Mouse (Mus musculus) kidney, embryonic 16.5 days (tissue): ENCODE measurements at regions not wholly inside any gene's neighbourhood (a gene's known extent, or its start where the extent isn't known, plus 50 kb on each side); places are given as distances from the start of the nearest gene placed in this dataset.

Experiments used
- ATAC-seq: fragments of 200-750 bp; cut with Nextera tagmentation; 2 replicates; pipeline ENCODE4 v1.8.0; 2017; ENCODE audit warnings: moderate TSS enrichment; ENCODE audit not compliant: low FRiP score, low TSS enrichment
- H3K27ac ChIP-seq: fragments of 300-500 bp; sonication (generic); 2 replicates; pipeline ENCODE4 v1.5.1; 2014; ENCODE audit warnings: low read length
- H3K27me3 ChIP-seq: fragments of 300-500 bp; sonication (generic); 2 replicates; pipeline ENCODE4 v1.6.1; 2014; ENCODE audit warnings: low read length, control low read depth, mixed read lengths; ENCODE audit not compliant: insufficient read depth
- H3K36me3 ChIP-seq: fragments of 300-500 bp; sonication (generic); 2 replicates; pipeline ENCODE4 v1.6.1; 2014; ENCODE audit warnings: low read length, control low read depth, mixed read lengths; ENCODE audit not compliant: insufficient read depth
- H3K4me1 ChIP-seq: fragments of 300-500 bp; sonication (generic); 2 replicates; pipeline ENCODE4 v1.6.1; 2014; ENCODE audit warnings: low read length, control low read depth, mixed read lengths; ENCODE audit not compliant: insufficient read depth
- H3K4me2 ChIP-seq: fragments of 300-500 bp; sonication (generic); replicated peaks from 2 replicates; pipeline ENCODE4 v1.6.1; 2014; ENCODE audit warnings: low read depth, low read length
- H3K4me3 ChIP-seq: fragments of 300-500 bp; sonication (generic); 2 replicates; pipeline ENCODE4 v1.5.1; 2014; ENCODE audit warnings: mild to moderate bottlenecking, low read length
- H3K9ac ChIP-seq: fragments of 300-500 bp; sonication (generic); replicated peaks from 2 replicates; pipeline ENCODE4 v1.6.1; 2014; ENCODE audit warnings: low read length
- H3K9me3 ChIP-seq: fragments of 300-500 bp; sonication (generic); 2 replicates; pipeline ENCODE4 v1.6.1; 2016; ENCODE audit warnings: low read length, control low read depth
- WGBS: fragments of 180-500 bp; shearing (Covaris S2); extraction: QIAGEN DNeasy Blood & Tissue Kit; methylation state at CpG from one replicate; pipeline ENCODE4 v1.1.7; 2014; 5-methylcytosine and 5-hydroxymethylcytosine counted together

DNA sequence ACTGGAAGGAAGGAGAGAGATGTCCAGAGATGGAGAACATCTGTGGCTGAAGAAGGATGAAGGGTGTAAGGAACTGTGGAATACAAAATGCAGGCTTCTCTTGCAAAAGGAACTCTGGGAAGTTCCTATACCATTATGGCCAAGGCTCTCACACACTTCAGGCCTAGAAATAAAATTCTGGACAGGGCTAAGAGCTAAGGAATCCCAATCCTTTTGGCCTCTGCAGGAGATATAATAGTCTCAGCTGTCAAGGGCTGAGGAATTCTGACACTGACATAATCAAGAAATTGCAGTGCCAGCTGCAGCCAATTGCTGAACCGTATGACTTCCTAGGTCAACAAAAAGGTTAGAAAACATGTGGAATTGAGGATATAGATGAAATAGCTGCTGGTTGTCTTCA is 886.2 kb upstream of the Adgrl2 start:
- Histone ChIP-seq H3K27ac (no peak overlapping the region), H3K4me1 (no peaks in the 10 kb centered on the region), H3K27me3 (no peaks in the 10 kb centered on the region), H3K9me3 (no peaks in the 10 kb centered on the region), H3K4me3 (no peak overlapping the region), H3K4me2 (no peak overlapping the region), H3K36me3 (no peaks in the 10 kb centered on the region), H3K9ac (no peak overlapping the region)
- no peak for ATAC-seq
- WGBS, result 52% methylated on average over 1 of the region's 1 CpGs

DNA sequence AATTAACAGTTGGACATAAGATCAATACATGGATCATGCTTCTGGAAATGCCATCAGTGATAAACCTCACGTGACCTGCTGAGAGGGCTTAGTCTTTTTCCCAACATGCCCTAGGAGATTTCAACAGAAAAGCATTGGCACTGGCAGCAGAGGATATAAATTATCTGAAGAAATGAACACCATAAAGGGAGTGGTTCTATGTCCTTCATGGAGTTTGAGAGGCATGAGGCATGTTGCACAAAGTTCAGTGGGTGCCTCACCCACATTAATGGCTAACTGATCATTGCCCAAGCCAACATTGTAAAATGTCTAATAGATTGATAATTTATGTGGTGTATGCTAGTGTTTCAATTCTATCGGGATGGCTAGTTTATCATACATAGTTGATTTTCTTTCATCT is 875.6 kb upstream of the Adgrl2 start:
- no peak overlapping the region for H3K4me2 ChIP-seq
- no peak overlapping the region for H3K4me3 ChIP-seq
- H3K27me3 ChIP-seq, result no peaks in the 10 kb centered on the region
- WGBS, result 74% methylated on average over 2 of the region's 2 CpGs
- no peaks in the 10 kb centered on the region for H3K9me3 ChIP-seq
- H3K27ac ChIP-seq, result no peak overlapping the region
- H3K4me1 ChIP-seq, result no peaks in the 10 kb centered on the region
- no peaks in the 10 kb centered on the region for H3K36me3 ChIP-seq
- no peak for ATAC-seq
- H3K9ac ChIP-seq, result no peak overlapping the region

DNA sequence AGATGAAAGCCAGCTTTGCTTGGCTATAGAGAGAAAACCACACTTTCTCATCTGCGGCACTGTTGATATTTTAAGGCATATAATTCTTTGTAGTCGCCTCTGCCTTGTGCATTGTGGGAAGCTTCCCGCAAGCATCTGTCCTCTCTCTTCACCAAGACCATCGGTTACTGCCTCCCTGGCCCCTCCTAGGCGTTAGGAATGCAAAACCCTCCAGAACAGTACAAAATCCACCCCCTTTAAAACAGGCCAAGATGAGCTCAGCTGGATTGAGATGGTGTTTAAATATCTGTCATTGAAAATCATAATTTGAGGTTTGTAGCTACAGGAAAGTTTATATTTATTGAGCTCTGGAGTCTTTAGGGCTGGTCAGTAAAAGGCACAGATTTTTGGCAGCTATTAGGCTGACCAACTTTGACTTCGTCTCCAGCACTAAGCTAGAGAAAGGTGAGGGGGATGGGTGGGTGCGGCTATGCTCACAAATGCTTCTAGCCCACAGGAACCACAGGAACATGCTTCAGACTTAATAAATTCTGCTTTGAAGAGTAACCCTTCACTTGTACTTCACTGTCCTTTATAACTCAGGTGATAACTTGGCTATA is 856.7 kb upstream of the Adgrl2 start:
- ATAC-seq, result no peak
- H3K4me1 ChIP-seq, result peaks cover 10% of the 10 kb centered on the region; the same call in 1 of the 2 replicates
- 71% methylated on average over 7 of the region's 7 CpGs for WGBS
- H3K36me3 ChIP-seq, result no peaks in the 10 kb centered on the region
- no peak overlapping the region for H3K4me2 ChIP-seq
- no peak overlapping the region for H3K9ac ChIP-seq
- no peaks in the 10 kb centered on the region for H3K27me3 ChIP-seq
- no peak overlapping the region for H3K4me3 ChIP-seq
- H3K9me3 ChIP-seq, result no peaks in the 10 kb centered on the region
- no peak overlapping the region for H3K27ac ChIP-seq

DNA sequence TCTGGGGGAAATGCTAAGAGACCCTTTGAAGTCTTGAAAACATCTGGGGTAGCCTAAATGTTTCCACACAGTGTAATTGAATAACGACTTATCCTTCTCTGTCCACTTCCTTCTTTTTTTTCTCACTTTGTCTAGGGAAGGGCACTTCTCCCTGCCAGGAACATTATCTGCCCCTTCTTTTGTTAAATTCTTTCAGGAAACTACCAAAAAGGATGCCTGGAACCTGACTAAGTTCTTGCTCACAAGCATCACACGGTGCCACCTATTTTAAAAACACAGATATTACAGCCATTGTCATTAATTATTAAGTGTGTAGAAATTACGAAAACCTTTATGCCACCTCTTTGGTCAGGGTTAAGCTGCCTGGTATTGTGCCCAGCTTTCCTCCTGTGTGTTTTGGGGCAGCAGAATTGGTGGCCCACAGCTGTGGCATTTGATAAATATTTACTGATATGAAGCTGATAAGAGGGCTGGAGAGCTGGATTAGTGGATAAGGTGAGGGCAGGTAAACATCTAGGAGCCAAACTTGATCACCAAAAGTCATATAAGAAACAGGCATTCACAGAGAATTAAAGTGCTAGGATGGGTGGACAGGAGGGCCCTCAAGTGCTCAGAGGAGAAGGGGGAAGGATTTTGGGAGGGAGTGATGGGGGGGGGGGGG is 855.6 kb upstream of the Adgrl2 start:
- no peak overlapping the region for H3K4me3 ChIP-seq
- H3K4me2 ChIP-seq, result no peak overlapping the region
- no peak overlapping the region for H3K9ac ChIP-seq
- no peak for ATAC-seq
- H3K4me1 ChIP-seq, result peaks cover 10% of the 10 kb centered on the region; the same call in 1 of the 2 replicates
- H3K27me3 ChIP-seq, result no peaks in the 10 kb centered on the region
- WGBS, result 63% methylated on average over 3 of the region's 3 CpGs
- H3K36me3 ChIP-seq, result no peaks in the 10 kb centered on the region
- H3K27ac ChIP-seq, result no peak overlapping the region
- no peaks in the 10 kb centered on the region for H3K9me3 ChIP-seq

DNA sequence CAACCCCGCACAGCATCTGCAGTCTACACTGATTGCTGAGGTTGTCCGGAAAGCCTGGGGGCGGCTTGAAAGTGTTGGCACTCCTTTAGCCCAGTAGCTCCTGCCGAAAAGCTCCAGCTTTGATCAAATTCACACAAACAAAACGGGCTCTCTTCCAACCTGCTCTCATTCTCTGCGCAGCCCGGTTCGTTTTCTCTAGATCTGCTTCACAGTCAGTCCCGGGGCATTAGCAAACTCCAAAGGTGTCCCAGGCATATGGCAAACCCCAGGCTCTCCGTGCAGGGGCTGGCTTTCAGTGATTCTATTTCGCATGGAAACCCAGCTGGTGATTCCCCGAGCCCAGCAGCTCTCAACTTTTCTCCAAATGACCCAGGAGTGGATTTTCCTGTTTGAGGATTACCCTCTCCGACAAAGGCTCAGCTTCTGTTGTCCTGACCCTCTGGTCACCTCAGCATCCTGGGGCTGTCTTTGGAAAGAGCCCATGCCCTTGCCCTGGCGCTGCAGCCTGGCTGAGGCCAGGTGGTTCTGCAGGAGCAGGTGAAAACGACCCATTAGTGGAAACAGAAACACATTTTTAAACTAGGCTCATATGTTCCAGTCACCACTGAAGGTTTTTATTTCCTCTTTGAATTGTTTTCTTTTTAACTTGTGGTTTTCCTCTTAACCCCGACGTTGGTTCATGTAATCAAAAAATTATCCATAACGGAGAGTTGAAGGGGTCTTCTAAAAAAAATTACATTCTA is 854.9 kb upstream of the Adgrl2 start:
- Histone ChIP-seq H3K36me3 (no peaks in the 10 kb centered on the region), H3K9ac (peak overlapping the region; percentile 55; the same call in 1 of the 2 replicates), H3K4me1 (peaks cover 10% of the 10 kb centered on the region; the same call in 1 of the 2 replicates), H3K27ac (no peak overlapping the region), H3K9me3 (no peaks in the 10 kb centered on the region), H3K27me3 (no peaks in the 10 kb centered on the region), H3K4me3 (peak overlapping the region; percentile 33), H3K4me2 (peak overlapping the region; percentile 54)
- ATAC-seq, result no peak
- 16% methylated on average over 18 of the region's 18 CpGs for WGBS

DNA sequence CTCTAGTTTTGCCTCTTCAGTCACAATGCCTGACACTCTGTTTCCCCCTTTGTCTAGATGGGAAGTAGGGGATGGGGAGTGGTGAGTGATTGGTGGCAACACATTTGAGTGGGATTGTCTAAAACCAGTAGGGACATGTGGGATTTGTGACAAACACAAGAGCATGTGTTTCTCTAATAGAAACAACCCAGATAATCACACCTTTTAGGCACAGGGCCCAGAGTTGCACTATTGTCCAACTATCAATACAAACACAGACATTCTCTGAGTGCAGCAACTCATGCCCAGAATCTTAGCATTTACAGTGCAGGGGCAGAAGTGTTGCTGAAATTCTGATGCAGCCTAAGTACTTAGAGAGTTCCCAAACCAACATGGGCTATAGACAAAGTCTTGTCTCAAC is 847.6 kb upstream of the Adgrl2 start:
- no peaks in the 10 kb centered on the region for H3K9me3 ChIP-seq
- no peaks in the 10 kb centered on the region for H3K27me3 ChIP-seq
- H3K27ac ChIP-seq, result no peak overlapping the region
- H3K4me1 ChIP-seq, result no peaks in the 10 kb centered on the region
- H3K9ac ChIP-seq, result no peak overlapping the region
- no peak overlapping the region for H3K4me2 ChIP-seq
- ATAC-seq, result no peak
- no peak overlapping the region for H3K4me3 ChIP-seq
- no peaks in the 10 kb centered on the region for H3K36me3 ChIP-seq

DNA sequence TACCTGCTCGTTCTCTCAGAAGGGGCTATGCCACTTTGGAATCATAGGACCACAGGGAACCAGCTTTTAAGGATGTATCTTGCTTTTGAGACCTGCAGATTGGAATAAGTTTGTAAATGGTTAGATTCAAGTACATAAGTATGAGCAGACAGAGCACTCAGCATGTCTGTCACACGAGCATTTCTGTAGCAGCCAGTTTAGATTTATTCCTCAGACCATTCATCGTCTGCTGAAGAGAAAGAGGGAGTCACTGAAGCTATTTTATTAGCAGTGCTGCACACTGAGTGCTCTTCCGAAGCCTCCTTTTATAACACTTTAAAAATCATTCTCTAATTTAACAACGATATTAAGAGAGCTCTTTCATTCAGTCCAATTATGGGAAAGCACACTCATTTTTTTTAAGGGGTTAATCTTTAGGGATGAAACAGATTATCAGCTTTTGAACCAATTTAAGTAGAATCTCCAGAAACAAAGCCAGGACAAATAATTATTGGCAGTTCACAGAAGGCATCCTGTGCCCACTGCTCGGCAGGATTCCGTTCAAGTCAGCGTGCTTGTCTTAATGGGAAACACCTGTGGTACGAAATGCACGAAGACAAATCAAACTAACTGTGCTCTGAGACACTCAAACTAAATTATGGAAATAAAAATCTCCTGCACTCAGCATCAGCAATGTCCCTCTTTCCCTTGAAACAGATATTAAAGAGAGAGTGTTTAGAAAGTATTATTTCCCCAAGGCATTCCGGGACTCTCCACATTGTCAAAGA is 846.3 kb upstream of the Adgrl2 start:
- WGBS, result 46% methylated on average over 11 of the region's 11 CpGs

DNA sequence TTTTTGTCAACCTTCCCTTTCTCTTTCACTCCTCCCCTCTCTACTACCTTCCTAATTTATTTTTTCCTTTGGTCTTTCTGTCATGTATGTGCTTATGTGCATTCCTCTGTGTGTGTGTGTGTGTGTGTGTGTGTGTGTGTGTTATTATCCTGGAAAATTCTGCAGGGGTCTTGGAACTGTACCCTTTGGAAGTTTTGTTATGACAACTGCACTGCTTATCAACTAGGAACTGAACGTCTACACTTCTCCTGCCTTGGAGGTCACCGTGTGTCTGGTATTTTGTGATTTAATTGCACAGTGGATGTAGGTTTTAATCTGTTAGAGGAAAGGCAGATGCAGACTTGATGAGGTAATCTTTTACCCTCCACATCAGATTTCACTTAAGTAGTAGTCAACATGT is 836.8 kb upstream of the Adgrl2 start:
- Histone ChIP-seq H3K4me2 (no peak overlapping the region), H3K9ac (no peak overlapping the region), H3K27ac (no peak overlapping the region), H3K36me3 (no peaks in the 10 kb centered on the region), H3K27me3 (no peaks in the 10 kb centered on the region), H3K9me3 (no peaks in the 10 kb centered on the region), H3K4me1 (peaks cover 3% of the 10 kb centered on the region; the same call in 1 of the 2 replicates), H3K4me3 (no peak overlapping the region)
- 39% methylated on average over 2 of the region's 2 CpGs for WGBS
- no peak for ATAC-seq

More for the DNA sequence above, 846.3 kb upstream of the Adgrl2 start:
- ATAC-seq, result no peak
- Histone ChIP-seq H3K4me2 (no peak overlapping the region), H3K4me3 (no peak overlapping the region), H3K27ac (no peak overlapping the region), H3K36me3 (no peaks in the 10 kb centered on the region), H3K4me1 (no peaks in the 10 kb centered on the region), H3K27me3 (no peaks in the 10 kb centered on the region), H3K9ac (no peak overlapping the region), H3K9me3 (no peaks in the 10 kb centered on the region)

DNA sequence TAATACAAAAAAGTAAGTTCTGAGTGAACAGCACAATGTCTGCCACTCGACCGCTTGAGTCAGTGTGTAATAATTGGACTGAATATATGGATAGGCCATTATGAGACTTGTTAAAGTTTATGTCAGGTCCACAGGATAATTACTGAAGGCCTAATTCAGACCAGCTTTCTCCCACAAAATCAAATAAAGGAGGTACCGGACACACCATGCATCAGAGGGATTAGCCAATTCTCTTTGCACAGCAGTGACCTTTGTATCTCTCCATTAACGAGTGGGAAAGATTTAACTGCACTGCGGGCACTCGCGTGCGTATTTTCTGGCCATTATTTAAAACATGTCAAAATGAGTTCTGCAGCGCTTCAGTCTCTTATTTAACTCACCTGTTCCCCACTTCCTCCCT is 836.4 kb upstream of the Adgrl2 start:
- H3K36me3 ChIP-seq, result no peaks in the 10 kb centered on the region
- no peak overlapping the region for H3K4me3 ChIP-seq
- H3K4me1 ChIP-seq, result peaks cover 3% of the 10 kb centered on the region; the same call in 1 of the 2 replicates
- no peaks in the 10 kb centered on the region for H3K27me3 ChIP-seq
- H3K27ac ChIP-seq, result no peak overlapping the region
- 55% methylated on average over 9 of the region's 9 CpGs for WGBS
- no peak overlapping the region for H3K4me2 ChIP-seq
- H3K9ac ChIP-seq, result no peak overlapping the region
- no peaks in the 10 kb centered on the region for H3K9me3 ChIP-seq
- ATAC-seq, result no peak
